Mouse (Mus musculus) liver, embryonic 13.5 days (tissue): ENCODE data around the gene Ecm1. TPM values are rescaled to one million over a fixed set of nuclear protein-coding genes. Genes with fewer than 3 reads are reported as not detected.

Source experiments
- ATAC-seq: fragments of 200-750 bp; cut with Nextera tagmentation; 2 replicates; pipeline ENCODE4 v1.8.0; 2017; ENCODE audit warnings: low read depth, mild to moderate bottlenecking, moderate number of reproducible peaks, moderate library complexity
- DNase-seq: peaks from one replicate; pipeline ENCODE4 v3.0.0; 2022
- H3K27ac ChIP-seq: fragments of 300-500 bp; sonication (generic); 2 replicates; pipeline ENCODE4 v1.5.1; 2015; ENCODE audit warnings: moderate library complexity, mild to moderate bottlenecking, inconsistent platforms
- H3K27me3 ChIP-seq: fragments of 300-500 bp; sonication (generic); 2 replicates; pipeline ENCODE4 v1.6.1; 2015; ENCODE audit warnings: mild to moderate bottlenecking, inconsistent platforms
- H3K36me3 ChIP-seq: fragments of 300-500 bp; sonication (generic); 2 replicates; pipeline ENCODE4 v1.6.1; 2015; ENCODE audit warnings: mild to moderate bottlenecking, inconsistent platforms
- H3K4me1 ChIP-seq: fragments of 300-500 bp; sonication (generic); replicated peaks from 2 replicates; pipeline ENCODE4 v1.6.1; 2015; ENCODE audit warnings: inconsistent platforms
- H3K4me2 ChIP-seq: fragments of 300-500 bp; sonication (generic); 2 replicates; pipeline ENCODE4 v1.6.1; 2015; ENCODE audit warnings: inconsistent platforms, mild to moderate bottlenecking, moderate library complexity
- H3K4me3 ChIP-seq: fragments of 300-500 bp; sonication (generic); replicated peaks from 2 replicates; pipeline ENCODE4 v1.5.1; 2015; ENCODE audit warnings: mild to moderate bottlenecking, inconsistent platforms
- H3K9ac ChIP-seq: fragments of 300-500 bp; sonication (generic); 2 replicates; pipeline ENCODE4 v1.6.1; 2015; ENCODE audit warnings: mild to moderate bottlenecking, inconsistent platforms
- H3K9me3 ChIP-seq: fragments of 300-500 bp; sonication (generic); replicated peaks from 2 replicates; pipeline ENCODE4 v1.6.1; 2016; ENCODE audit warnings: inconsistent platforms
- WGBS: fragments of 180-500 bp; shearing (Covaris S2); methylation state at CpG from one replicate; pipeline ENCODE4 v1.1.7; 2015; ENCODE audit not compliant: insufficient replicate concordance; 5-methylcytosine and 5-hydroxymethylcytosine counted together
- polyA plus RNA-seq: library from polyadenylated mRNA; unstranded; fragments of >200 nt; fragmentation: Nextera tagmentation; extraction: Ambion mirVana; gene quantifications from 2 replicates; pipeline ENCODE4 v1.2.1, GENCODE M21; 2015

Gene Ecm1
- polyA plus RNA-seq, 1 experiment from 2014 or later = 9.8 TPM

- no peak overlapping the region for H3K4me3 ChIP-seq
- whole genome bisulfite sequencing = 47% methylated on average over 7 of the region's 7 CpGs
- no peaks in the 10 kb centered on the region for H3K27me3 ChIP-seq
- DNase-seq (no peak), ATAC-seq (no peak)
- no peak overlapping the region for H3K4me2 ChIP-seq
- H3K36me3 ChIP-seq = no peaks in the 10 kb centered on the region
- peaks cover 3% of the 10 kb centered on the region; the same call in 1 of the 2 replicates for H3K4me1 ChIP-seq
- H3K9me3 ChIP-seq = no peaks in the 10 kb centered on the region
- H3K9ac ChIP-seq = no peak overlapping the region
- H3K27ac ChIP-seq = no peak overlapping the region
These were observed 12.5 kb downstream of the Ecm1 start for GRCm38 (mm10) chr3:95726696-95727358.

DNA sequence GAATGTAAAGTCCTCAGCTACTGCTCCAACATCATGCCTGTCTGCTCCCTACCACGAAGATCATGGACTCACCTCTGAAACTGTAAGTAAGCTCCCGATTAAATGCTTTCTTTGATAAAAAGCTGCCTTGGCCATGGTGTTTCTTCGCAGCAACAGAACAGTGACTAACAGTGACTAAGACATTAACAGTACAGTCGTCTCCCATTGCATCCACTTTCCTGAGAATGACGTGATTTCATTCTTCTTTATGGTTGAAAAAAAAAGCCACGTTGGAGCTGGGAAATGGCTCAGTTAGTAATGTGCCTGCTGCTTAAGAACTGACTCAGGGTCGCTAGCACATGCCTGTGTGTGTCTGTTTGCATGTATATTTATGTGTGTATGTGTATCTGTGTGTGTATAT is 13.5 kb downstream of the Ecm1 start:
- no peak overlapping the region for H3K4me3 ChIP-seq
- no peaks in the 10 kb centered on the region for H3K9me3 ChIP-seq
- no peaks in the 10 kb centered on the region for H3K27me3 ChIP-seq
- H3K4me2 ChIP-seq = no peak overlapping the region
- no peak overlapping the region for H3K9ac ChIP-seq
- 0 out of 2 replicates have a peak, but pooled peaks cover 3% of the 10 kb centered on the region for H3K4me1 ChIP-seq
- 68% methylated on average over 7 of the region's 7 CpGs for WGBS
- H3K36me3 ChIP-seq = no peaks in the 10 kb centered on the region
- ATAC-seq (no peak), DNase-seq (no peak)
- no peak overlapping the region for H3K27ac ChIP-seq

GRCm38 (mm10) chr3:95722386-95722785 is 17.0 kb downstream of the Ecm1 start:
- H3K9ac ChIP-seq = no peak overlapping the region
- no peak overlapping the region for H3K27ac ChIP-seq
- 38% methylated on average over 3 of the region's 3 CpGs for WGBS
- 0 out of 2 replicates have a peak, but pooled peaks cover 3% of the 10 kb centered on the region for H3K4me1 ChIP-seq
- ATAC-seq = no peak
- H3K4me3 ChIP-seq = no peak overlapping the region
- no peaks in the 10 kb centered on the region for H3K27me3 ChIP-seq
- no peak for DNase-seq
- H3K36me3 ChIP-seq = no peaks in the 10 kb centered on the region
- no peak overlapping the region for H3K4me2 ChIP-seq
- H3K9me3 ChIP-seq = no peaks in the 10 kb centered on the region

- Histone ChIP-seq H3K36me3 (no peaks in the 10 kb centered on the region), H3K4me3 (no peak overlapping the region), H3K4me1 (0 out of 2 replicates have a peak, but pooled peaks cover 3% of the 10 kb centered on the region), H3K4me2 (no peak overlapping the region), H3K9ac (no peak overlapping the region), H3K27me3 (no peaks in the 10 kb centered on the region), H3K9me3 (no peaks in the 10 kb centered on the region), H3K27ac (no peak overlapping the region)
- ATAC-seq (no peak), DNase-seq (no peak)
- 68% methylated on average over 2 of the region's 2 CpGs for WGBS
These were observed 21.2 kb downstream of the Ecm1 start for GRCm38 (mm10) chr3:95718153-95718552.

DNA sequence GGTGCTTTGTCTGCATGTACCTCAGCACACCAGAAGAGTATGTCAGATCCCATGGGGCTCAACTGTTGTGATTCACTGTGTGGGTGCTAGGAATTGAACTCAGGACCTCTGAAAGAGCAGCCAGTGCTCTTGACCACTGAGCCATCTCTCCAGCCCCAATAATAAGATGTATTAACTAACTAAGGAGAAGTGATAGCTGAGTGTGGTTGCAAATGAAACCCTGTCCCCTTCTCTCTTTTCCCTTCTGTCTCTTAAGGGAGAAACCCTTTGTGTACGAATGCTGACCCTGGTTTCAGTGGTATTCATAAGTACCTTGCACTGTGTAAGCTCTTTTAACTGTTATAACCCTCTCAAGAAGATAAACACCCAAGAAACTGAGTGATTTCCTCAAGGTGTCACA is 23.3 kb downstream of the Ecm1 start:
- no peaks in the 10 kb centered on the region for H3K9me3 ChIP-seq
- H3K27me3 ChIP-seq = no peaks in the 10 kb centered on the region
- no peak for ATAC-seq
- H3K9ac ChIP-seq = no peak overlapping the region
- DNase-seq = no peak
- no peaks in the 10 kb centered on the region for H3K4me1 ChIP-seq
- H3K4me3 ChIP-seq = no peak overlapping the region
- H3K36me3 ChIP-seq = no peaks in the 10 kb centered on the region
- no peak overlapping the region for H3K4me2 ChIP-seq
- H3K27ac ChIP-seq = no peak overlapping the region
- 77% methylated on average over 1 of the region's 1 CpGs for WGBS

DNA sequence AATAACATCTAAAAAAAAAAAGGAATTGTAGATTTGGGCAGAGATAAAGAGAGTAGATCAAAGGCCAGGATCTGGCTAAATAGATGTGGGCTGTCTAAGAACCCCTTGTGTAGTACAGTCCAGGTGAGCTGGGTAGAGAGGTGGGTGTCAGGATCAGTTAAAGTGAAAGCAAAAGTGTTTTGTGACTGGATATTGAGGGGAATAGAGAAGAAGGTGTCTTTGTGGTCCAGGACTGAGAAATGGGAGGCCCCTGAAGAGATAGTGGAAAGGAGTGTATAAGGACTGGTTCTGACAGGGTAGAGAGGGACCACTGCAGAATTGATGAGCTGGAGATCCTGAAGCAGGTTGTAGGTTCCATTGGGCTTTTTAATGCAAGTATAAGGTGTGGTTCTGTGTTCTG is 29.4 kb downstream of the Ecm1 start:
- Histone ChIP-seq H3K36me3 (no peaks in the 10 kb centered on the region), H3K9me3 (no peaks in the 10 kb centered on the region), H3K27ac (no peak overlapping the region), H3K4me2 (no peak overlapping the region), H3K9ac (no peak overlapping the region), H3K27me3 (no peaks in the 10 kb centered on the region), H3K4me1 (no peaks in the 10 kb centered on the region; the same call in 1 of the 2 replicates), H3K4me3 (no peak overlapping the region)
- DNase-seq = no peak
- ATAC-seq = no peak

GRCm38 (mm10) chr3:95709044-95709443 is 30.3 kb downstream of the Ecm1 start:
- Histone ChIP-seq H3K4me1 (no peaks in the 10 kb centered on the region; the same call in 1 of the 2 replicates), H3K27me3 (no peaks in the 10 kb centered on the region), H3K4me2 (no peak overlapping the region), H3K4me3 (no peak overlapping the region), H3K36me3 (no peaks in the 10 kb centered on the region), H3K9ac (no peak overlapping the region), H3K9me3 (no peaks in the 10 kb centered on the region), H3K27ac (no peak overlapping the region)
- 75% methylated on average over 4 of the region's 4 CpGs for WGBS
- ATAC-seq (no peak), DNase-seq (no peak)

- Histone ChIP-seq H3K27me3 (no peaks in the 10 kb centered on the region), H3K9ac (no peak overlapping the region), H3K36me3 (no peaks in the 10 kb centered on the region), H3K4me3 (no peak overlapping the region), H3K4me2 (no peak overlapping the region), H3K9me3 (no peaks in the 10 kb centered on the region), H3K27ac (no peak overlapping the region), H3K4me1 (no peaks in the 10 kb centered on the region; the same call in 1 of the 2 replicates)
- 48% methylated on average over 7 of the region's 7 CpGs for WGBS
- no peak for DNase-seq
- no peak for ATAC-seq
These were observed 31.9 kb downstream of the Ecm1 start for GRCm38 (mm10) chr3:95707497-95707896.

- WGBS = 52% methylated on average over 4 of the region's 4 CpGs
- H3K27ac ChIP-seq = no peak overlapping the region
These were observed 33.1 kb downstream of the Ecm1 start for GRCm38 (mm10) chr3:95706273-95706672.

GRCm38 (mm10) chr3:95704612-95705011 is 34.8 kb downstream of the Ecm1 start:
- no peak overlapping the region for H3K9ac ChIP-seq
- DNase-seq = no peak
- H3K9me3 ChIP-seq = no peaks in the 10 kb centered on the region
- ATAC-seq = no peak
- H3K36me3 ChIP-seq = no peaks in the 10 kb centered on the region
- no peaks in the 10 kb centered on the region for H3K27me3 ChIP-seq
- no peak overlapping the region for H3K4me3 ChIP-seq
- peaks cover 25% of the 10 kb centered on the region for H3K4me1 ChIP-seq
- no peak overlapping the region for H3K4me2 ChIP-seq
- H3K27ac ChIP-seq = no peak overlapping the region
- WGBS = 60% methylated on average over 4 of the region's 4 CpGs

More at GRCm38 (mm10) chr3:95706273-95706672, 33.1 kb downstream of the Ecm1 start:
- H3K4me3 ChIP-seq = no peak overlapping the region
- no peaks in the 10 kb centered on the region for H3K9me3 ChIP-seq
- no peak overlapping the region for H3K9ac ChIP-seq
- ATAC-seq (no peak), DNase-seq (no peak)
- no peak overlapping the region for H3K4me2 ChIP-seq
- H3K36me3 ChIP-seq = no peaks in the 10 kb centered on the region
- peaks cover 11% of the 10 kb centered on the region for H3K4me1 ChIP-seq
- no peaks in the 10 kb centered on the region for H3K27me3 ChIP-seq

DNA sequence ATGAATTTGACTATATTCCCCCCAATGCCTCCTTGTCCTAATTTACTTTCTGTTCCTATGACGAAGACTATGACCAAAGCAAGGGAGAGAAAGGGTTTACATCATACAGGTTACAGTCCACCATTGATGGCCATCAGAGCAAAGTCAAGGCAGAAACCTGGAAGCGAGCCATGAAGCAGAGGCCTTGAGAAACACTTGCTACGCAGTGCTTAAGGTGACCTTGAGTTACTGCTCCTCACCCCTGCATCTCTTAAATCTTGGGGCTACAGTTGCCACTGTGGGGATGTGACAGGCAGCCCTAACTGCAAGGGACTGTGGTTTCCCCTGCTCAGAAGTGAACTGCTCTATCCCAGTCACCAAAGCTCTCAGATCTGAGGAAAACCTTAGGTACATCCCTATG is 36.1 kb downstream of the Ecm1 start:
- no peaks in the 10 kb centered on the region for H3K36me3 ChIP-seq
- H3K4me2 ChIP-seq = no peak overlapping the region
- peaks cover 25% of the 10 kb centered on the region for H3K4me1 ChIP-seq
- H3K4me3 ChIP-seq = no peak overlapping the region
- WGBS = 72% methylated on average over 3 of the region's 3 CpGs
- DNase-seq (no peak), ATAC-seq (no peak)
- H3K27me3 ChIP-seq = no peaks in the 10 kb centered on the region
- no peaks in the 10 kb centered on the region for H3K9me3 ChIP-seq
- H3K27ac ChIP-seq = no peak overlapping the region
- H3K9ac ChIP-seq = no peak overlapping the region

DNA sequence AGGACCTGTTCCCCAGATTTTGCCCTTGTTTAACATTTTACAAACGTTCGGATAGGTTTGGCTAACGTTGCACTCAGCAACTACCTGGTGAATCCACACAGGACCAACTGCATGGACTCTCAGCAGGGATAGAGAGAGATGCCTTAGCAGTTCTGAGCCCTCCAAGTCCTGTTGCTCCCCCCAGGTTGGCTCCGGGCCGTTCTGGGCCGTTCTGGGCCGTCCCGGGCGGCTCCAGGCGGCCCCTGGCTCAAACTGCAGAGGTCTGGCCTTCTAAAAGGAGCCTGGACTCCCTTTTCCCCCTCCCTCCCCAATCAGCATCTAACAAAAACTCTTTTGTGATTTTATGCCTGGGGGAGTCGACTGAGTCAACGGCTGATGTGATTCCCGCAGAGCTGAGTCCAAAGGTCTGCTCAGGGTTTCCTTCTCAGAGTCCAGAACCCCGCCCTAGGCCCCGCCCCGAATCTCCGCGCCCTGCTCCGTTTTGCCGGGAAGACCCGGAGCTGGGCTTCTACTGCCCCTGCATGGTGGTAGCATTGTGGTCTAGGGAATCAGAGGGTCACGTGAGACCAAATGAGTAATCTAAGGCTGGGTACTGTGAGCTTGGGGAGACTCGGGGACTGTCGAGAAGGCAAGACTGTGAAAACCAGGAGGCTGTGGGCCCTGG is 37.4 kb downstream of the Ecm1 start:
- Histone ChIP-seq H3K36me3 (no peaks in the 10 kb centered on the region), H3K9me3 (no peaks in the 10 kb centered on the region), H3K4me1 (peaks cover 25% of the 10 kb centered on the region), H3K27me3 (no peaks in the 10 kb centered on the region), H3K27ac (peak overlapping the region; percentile 34; the same call in 1 of the 2 replicates), H3K4me3 (peak overlapping the region; percentile 14), H3K4me2 (peak overlapping the region; percentile 59), H3K9ac (peak overlapping the region; percentile 43)
- ATAC-seq = peak; percentile 54
- no peak for DNase-seq
- WGBS = 18% methylated on average over 24 of the region's 24 CpGs
